Mouse (Mus musculus) embryonic fibroblast, embryonic 13.5 days (primary cell): ENCODE results near the gene Fndc4. TPM values are rescaled to one million over a fixed set of nuclear protein-coding genes. Genes with fewer than 3 reads are reported as not detected.

Experiments used
- H3K27ac ChIP-seq: 2 replicates; pipeline ENCODE4 v1.5.1; 2012; ENCODE audit warnings: low read length, control low read depth, inconsistent platforms; ENCODE audit not compliant: insufficient read depth
- H3K4me1 ChIP-seq: 2 replicates; pipeline ENCODE4 v1.6.1; 2011; ENCODE audit warnings: low read length; ENCODE audit not compliant: control insufficient read depth, insufficient read depth
- H3K4me3 ChIP-seq: 2 replicates; pipeline ENCODE4 v1.5.1; 2011; ENCODE audit warnings: mild to moderate bottlenecking, control low read depth, low read length; ENCODE audit not compliant: insufficient read depth
- CTCF ChIP-seq: IDR thresholded peaks from 2 replicates; pipeline ENCODE4 v1.5.1; 2011; ENCODE audit warnings: mild to moderate bottlenecking, control low read depth, low read length, moderate library complexity, borderline replicate concordance; ENCODE audit not compliant: insufficient read depth
- POLR2A ChIP-seq: IDR thresholded peaks from 2 replicates; pipeline ENCODE4 v1.6.1; 2011; ENCODE audit warnings: low read depth, mild to moderate bottlenecking, control low read depth, low read length, moderate library complexity
- polyA plus RNA-seq: library from polyadenylated mRNA; stranded (reverse); fragments of >200 nt; gene quantifications from 2 replicates; pipeline ENCODE4 v1.2.4, GENCODE M21; 2011; ENCODE audit warnings: low read depth; ENCODE audit not compliant: missing spikeins, insufficient read length

The Fndc4 gene
- polyA plus RNA-seq, 1 experiment = 34.0 TPM

DNA sequence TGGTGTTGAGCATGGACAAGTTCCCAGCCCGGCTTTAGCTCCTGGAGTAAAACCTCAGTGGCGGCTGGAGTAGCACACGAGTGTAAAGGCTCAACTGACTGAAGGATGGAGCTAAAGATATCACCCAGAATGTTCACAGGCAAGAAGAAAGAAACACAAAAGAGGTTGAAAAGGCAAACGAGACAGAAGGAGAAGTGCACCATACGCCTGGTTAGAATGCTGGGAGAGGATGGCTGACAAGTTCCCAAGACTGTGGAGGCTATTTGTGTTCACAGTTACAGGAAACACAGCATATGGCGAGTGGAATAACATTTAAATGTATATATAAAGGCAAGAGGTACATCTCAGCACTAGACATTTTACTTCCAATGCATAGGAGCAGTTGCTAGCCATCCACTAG lies 22.9 kb downstream of the Fndc4 start:
- no peak overlapping the region for H3K4me3 ChIP-seq
- no peak overlapping the region for H3K27ac ChIP-seq
- TF ChIP-seq POLR2A = no peak
- TF ChIP-seq CTCF = no peak
- no peaks in the 10 kb centered on the region for H3K4me1 ChIP-seq

DNA sequence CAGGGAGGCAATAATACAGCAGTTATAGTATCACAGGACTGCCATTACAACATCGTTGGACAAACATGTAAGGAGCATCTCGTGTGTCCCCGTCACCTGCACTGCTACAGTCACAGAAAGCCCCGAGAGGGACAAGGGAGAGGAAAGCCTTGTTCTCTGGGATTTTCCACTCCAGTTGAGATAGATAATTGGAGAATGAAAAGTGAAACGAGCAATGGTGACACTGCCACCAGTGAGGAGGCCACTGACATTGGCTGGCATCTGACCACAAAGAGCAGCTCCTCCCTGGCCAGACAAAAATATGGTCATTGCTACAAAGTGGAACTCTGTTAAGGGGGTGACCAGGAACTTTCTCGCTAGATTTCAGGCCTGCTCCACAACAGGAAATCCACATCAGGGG lies 28.2 kb downstream of the Fndc4 start:
- H3K4me3 ChIP-seq = no peak overlapping the region
- H3K4me1 ChIP-seq = no peaks in the 10 kb centered on the region
- H3K27ac ChIP-seq = no peak overlapping the region
- TF ChIP-seq POLR2A (no peak), CTCF (no peak)

DNA sequence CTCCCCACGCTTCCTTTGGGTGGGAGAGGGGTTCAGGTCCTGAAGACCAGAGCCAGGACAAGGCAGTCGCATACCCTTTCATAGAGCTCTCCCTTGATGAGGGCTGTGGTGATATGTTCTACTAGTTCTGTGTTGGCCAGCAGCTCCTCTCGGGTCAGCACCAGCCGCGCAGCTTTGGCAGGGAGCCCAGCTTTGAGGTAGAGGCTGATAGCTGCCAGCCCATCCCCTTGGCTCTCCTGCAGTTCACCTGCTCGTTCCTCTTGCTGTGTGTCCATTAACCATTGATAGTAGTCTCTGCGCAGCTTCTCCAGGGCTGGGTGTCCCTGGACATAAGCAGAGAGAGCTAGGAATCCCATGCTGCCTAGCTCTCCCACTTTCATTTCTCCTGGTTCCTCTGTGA lies 29.8 kb downstream of the Fndc4 start:
- no peak overlapping the region for H3K4me3 ChIP-seq
- H3K4me1 ChIP-seq = no peaks in the 10 kb centered on the region
- TF ChIP-seq CTCF = no peak
- TF ChIP-seq POLR2A = no peak
- no peak overlapping the region for H3K27ac ChIP-seq

DNA sequence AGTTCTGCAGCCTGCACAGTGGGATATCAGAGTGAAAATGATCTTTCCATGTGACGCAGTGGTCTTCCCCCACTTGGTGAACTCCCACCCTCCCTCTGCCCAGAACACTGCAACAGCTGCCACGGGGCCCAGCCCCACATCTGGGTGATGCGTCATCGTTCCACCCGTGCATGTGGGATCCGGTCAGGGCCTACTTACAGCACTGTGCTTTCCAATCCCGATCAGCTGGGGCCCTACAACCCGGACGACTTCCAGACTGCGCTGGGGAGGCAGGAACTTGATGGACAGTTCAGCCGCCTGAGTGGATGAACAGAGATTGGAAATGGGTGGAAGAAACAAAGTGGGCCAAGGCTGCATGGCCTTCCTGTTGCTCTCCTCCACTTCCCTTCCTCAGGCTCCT lies 38.3 kb downstream of the Fndc4 start:
- H3K4me3 ChIP-seq = no peak overlapping the region
- no peak for TF ChIP-seq CTCF
- no peak for TF ChIP-seq POLR2A

DNA sequence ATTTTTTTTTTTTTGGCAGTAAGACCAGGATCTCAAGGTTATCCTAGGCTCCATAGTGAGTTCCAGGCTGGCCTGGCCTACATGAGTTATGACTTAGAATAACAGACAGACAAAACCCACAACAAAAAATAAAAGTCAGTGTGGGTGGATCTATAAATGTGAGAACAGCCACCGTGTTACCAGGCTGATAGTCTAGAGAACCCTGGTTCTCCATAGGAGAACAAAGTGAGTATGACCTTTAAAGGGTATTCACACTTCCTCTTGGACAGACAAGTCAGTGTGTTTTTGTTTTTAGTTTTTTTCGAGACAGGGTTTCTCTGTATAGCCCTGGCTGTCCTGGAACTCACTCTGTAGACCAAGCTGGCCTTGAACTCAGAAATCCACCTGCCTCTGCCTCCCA lies 39.9 kb downstream of the Fndc4 start:
- Histone ChIP-seq H3K4me1 (no peaks in the 10 kb centered on the region), H3K4me3 (no peak overlapping the region), H3K27ac (no peak overlapping the region)
- TF ChIP-seq POLR2A (no peak), CTCF (no peak)

More for the DNA sequence above, 38.3 kb downstream of the Fndc4 start:
- Histone ChIP-seq H3K4me1 (no peaks in the 10 kb centered on the region), H3K27ac (no peak overlapping the region)

DNA sequence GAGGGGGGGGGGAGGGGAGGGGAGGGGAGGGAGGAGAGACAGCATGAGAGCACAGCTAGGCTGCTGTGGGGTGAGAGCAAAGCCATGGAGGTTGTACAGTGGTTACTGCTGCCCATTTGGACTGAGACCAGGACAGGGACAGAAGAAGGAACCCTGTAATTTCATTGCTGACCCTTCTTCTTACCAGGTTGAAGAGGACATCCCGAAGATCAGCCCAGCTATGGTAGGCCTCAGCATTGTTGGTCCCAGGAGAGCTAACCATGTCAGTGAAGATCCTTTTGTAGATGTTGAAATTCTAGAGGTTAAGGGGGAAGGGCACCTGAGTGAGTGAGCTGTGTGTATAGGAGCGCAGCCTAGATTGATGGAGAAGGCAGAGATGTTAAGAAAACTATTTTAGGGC lies 40.5 kb downstream of the Fndc4 start:
- no peaks in the 10 kb centered on the region for H3K4me1 ChIP-seq
- H3K4me3 ChIP-seq = no peak overlapping the region
- TF ChIP-seq CTCF = no peak
- no peak for TF ChIP-seq POLR2A
- H3K27ac ChIP-seq = no peak overlapping the region

DNA sequence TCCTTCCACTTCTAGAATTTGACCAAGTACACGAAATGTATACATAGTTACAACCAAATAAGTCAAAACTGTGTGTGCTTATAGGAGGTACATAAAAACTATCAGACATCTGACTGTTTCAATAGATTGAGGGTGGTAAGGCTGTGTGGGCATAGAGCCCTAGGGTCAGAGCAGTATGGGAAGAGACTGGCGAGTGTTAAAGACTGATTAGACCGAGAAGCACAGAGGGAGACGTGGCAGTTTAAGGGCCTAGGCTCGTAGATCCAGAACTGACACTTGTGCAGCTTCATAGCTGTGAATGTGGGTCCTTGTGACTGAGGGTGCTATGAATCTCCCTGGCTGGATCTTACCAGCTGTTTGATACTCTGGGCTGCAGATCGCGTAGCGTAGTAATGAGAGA lies 41.0 kb downstream of the Fndc4 start:
- TF ChIP-seq CTCF (no peak), POLR2A (no peak)
- no peak overlapping the region for H3K27ac ChIP-seq
- no peaks in the 10 kb centered on the region for H3K4me1 ChIP-seq
- no peak overlapping the region for H3K4me3 ChIP-seq

DNA sequence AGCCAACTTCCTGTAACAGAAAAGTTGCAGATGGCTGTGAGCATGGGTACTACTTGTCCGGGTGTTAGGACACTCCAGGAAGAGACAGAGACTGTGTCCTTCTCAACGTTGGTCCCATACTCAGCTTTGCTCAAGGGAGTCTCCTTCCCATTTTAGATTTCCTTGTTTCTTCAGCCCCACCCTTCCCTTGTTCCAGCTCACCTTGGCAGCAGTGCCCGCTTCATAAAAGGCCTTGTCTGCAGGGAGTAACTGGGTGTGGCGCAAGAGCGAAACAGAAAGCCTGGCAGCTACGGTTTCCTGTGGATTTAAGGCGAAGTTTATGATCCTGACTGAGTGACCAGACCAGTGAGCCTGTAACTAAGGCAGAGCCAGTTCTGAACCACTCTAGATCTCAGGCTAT lies 41.4 kb downstream of the Fndc4 start:
- H3K4me3 ChIP-seq = no peak overlapping the region
- TF ChIP-seq CTCF (no peak), POLR2A (no peak)
- H3K27ac ChIP-seq = no peak overlapping the region
- H3K4me1 ChIP-seq = no peaks in the 10 kb centered on the region

DNA sequence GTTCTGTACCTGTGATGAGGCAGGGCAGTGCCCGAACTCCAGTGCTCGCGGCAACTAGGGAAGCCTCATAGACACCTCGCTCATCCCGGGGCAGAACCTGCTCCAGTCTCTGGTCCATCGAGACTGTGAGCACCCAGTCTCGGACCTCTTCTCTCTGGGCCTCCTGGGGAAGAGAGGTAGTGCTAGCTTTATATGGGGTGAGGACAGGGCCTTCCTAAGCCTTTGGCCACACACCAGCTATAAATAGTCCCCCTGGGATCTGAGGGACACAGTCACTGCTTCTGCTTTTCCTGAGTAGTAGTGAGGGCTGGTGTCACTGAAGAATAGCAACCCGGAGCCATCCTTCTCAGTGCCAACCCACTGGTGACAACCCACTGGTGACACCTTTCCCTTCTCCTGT lies 42.1 kb downstream of the Fndc4 start:
- Histone ChIP-seq H3K4me1 (no peaks in the 10 kb centered on the region), H3K27ac (no peak overlapping the region), H3K4me3 (no peak overlapping the region)
- TF ChIP-seq POLR2A (no peak), CTCF (no peak)

DNA sequence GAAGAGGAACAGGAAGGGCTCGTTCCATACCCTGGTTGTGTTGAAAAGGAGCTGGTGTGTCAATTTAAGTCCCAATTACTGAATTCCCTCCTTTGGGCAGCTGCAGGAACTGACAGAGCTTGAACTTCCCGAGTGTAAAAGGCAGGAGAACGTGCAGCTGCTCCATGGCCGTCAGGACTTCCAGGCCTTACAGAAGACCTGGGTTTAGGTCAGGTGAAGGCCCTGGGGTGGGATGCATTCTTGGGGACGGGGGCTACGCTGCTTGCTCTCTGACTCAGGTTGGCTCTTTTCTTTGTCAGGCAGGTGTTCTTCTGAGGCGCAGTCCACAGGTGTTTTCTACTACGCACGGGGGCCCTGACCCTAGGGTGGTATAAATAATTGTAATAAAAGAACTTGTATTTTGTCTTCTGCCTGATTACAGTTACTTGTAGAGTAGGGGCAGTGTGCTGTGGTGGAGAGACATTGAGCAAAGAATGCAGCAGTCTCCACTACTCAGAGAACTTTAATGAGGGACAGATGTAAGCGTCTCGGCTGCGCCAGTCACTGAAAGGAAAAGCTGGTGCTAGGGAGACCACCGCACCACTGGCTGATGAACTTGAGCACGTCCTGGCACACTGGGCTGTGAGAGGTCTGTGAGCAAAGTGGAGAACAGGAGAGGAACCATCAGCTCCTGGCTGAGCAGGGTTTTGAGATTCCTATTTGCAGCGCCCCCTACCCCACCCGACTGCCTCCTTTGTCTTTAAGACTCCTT lies 42.9 kb downstream of the Fndc4 start:
- Histone ChIP-seq H3K27ac (no peak overlapping the region), H3K4me3 (no peak overlapping the region), H3K4me1 (no peaks in the 10 kb centered on the region)
- no peak for TF ChIP-seq POLR2A
- no peak for TF ChIP-seq CTCF
